Mouse (Mus musculus) neural tube, embryonic 14.5 days (tissue): ENCODE data around the gene Tdrd6. TPM values are rescaled to one million over a fixed set of nuclear protein-coding genes. Genes with fewer than 3 reads are reported as not detected.

ENCODE experiments used
- ATAC-seq: fragments of 200-750 bp; cut with Nextera tagmentation; 2 replicates; pipeline ENCODE4 v1.8.0; 2017; ENCODE audit warnings: low read depth, mild to moderate bottlenecking, moderate TSS enrichment, moderate library complexity
- H3K27ac ChIP-seq: fragments of 300-500 bp; sonication (generic); 2 replicates; pipeline ENCODE4 v1.5.1; 2014; ENCODE audit warnings: low read depth, mild to moderate bottlenecking, control low read depth, low read length, moderate library complexity, mixed read lengths
- H3K27me3 ChIP-seq: fragments of 300-500 bp; sonication (generic); 2 replicates; pipeline ENCODE4 v1.6.1; 2014; ENCODE audit warnings: low read length; ENCODE audit not compliant: control insufficient read depth, insufficient read depth
- H3K36me3 ChIP-seq: fragments of 300-500 bp; sonication (generic); 2 replicates; pipeline ENCODE4 v1.6.1; 2014; ENCODE audit warnings: low read length, mixed read lengths; ENCODE audit not compliant: control insufficient read depth, insufficient read depth
- H3K4me1 ChIP-seq: fragments of 300-500 bp; sonication (generic); 2 replicates; pipeline ENCODE4 v1.6.1; 2014; ENCODE audit warnings: low read length; ENCODE audit not compliant: control insufficient read depth, insufficient read depth
- H3K4me2 ChIP-seq: fragments of 300-500 bp; sonication (generic); 2 replicates; pipeline ENCODE4 v1.6.1; 2014; ENCODE audit warnings: mild to moderate bottlenecking, low read depth, low read length, control low read depth
- H3K4me3 ChIP-seq: fragments of 300-500 bp; sonication (generic); 2 replicates; pipeline ENCODE4 v1.5.1; 2014; ENCODE audit warnings: low read depth, low read length, control low read depth, mixed read lengths
- H3K9ac ChIP-seq: fragments of 300-500 bp; sonication (generic); replicated peaks from 2 replicates; pipeline ENCODE4 v1.6.1; 2014; ENCODE audit warnings: low read depth, mild to moderate bottlenecking, control low read depth, low read length, mixed read lengths
- H3K9me3 ChIP-seq: fragments of 300-500 bp; sonication (generic); 2 replicates; pipeline ENCODE4 v1.6.1; 2016; ENCODE audit warnings: low read length; ENCODE audit not compliant: control insufficient read depth
- WGBS: fragments of 180-500 bp; shearing (Covaris S2); extraction: QIAGEN DNeasy Blood & Tissue Kit; methylation state at CpG from one replicate; pipeline ENCODE4 v1.1.7; 2014; 5-methylcytosine and 5-hydroxymethylcytosine counted together
- polyA plus RNA-seq: library from polyadenylated mRNA; unstranded; fragments of >200 nt; fragmentation: Nextera tagmentation; extraction: Ambion mirVana; gene quantifications from 2 replicates; pipeline ENCODE4 v1.2.1, GENCODE M21; 2014

Tdrd6 gene
- polyA plus RNA-seq = 0.24 and 0.85 TPM in 2 replicates

GRCm38 (mm10) chr17:43629496-43630426 lies at the start of gene Tdrd6:
Gene Tdrd6, minus strand, starts transcription at chr17:43630299.
- H3K27me3 ChIP-seq = peaks cover 15% of the 10 kb centered on the region; the same call in 1 of the 2 replicates
- H3K4me3 ChIP-seq = peak within 1 kb of the TSS; percentile 44
- 4% methylated on average over 82 of the region's 83 CpGs for WGBS
- peak within 1 kb of the TSS; percentile 84 for H3K4me2 ChIP-seq
- ATAC-seq = peak; percentile 74
- H3K9me3 ChIP-seq = no peaks in the 10 kb centered on the region; the same call in 1 of the 2 replicates
- H3K36me3 ChIP-seq = no peaks in the 10 kb centered on the region
- no peak within 1 kb of the TSS for H3K27ac ChIP-seq
- peak within 1 kb of the TSS; percentile 41 for H3K9ac ChIP-seq
- peaks cover 6% of the 10 kb centered on the region; the same call in 1 of the 2 replicates for H3K4me1 ChIP-seq

GRCm38 (mm10) chr17:43677317-43677716 lies 47.2 kb upstream of the Tdrd6 start:
- H3K9me3 ChIP-seq = no peaks in the 10 kb centered on the region
- H3K27ac ChIP-seq = no peak overlapping the region
- H3K4me3 ChIP-seq = no peak overlapping the region
- H3K4me1 ChIP-seq = no peaks in the 10 kb centered on the region
- H3K9ac ChIP-seq = no peak overlapping the region
- ATAC-seq = no peak; the same call in 1 of the 2 replicates
- H3K36me3 ChIP-seq = no peaks in the 10 kb centered on the region
- H3K27me3 ChIP-seq = no peaks in the 10 kb centered on the region
- H3K4me2 ChIP-seq = no peak overlapping the region
- 35% methylated on average over 1 of the region's 1 CpGs for WGBS

- H3K36me3 ChIP-seq = no peaks in the 10 kb centered on the region
These were observed 46.1 kb upstream of the Tdrd6 start for GRCm38 (mm10) chr17:43676241-43676640.

GRCm38 (mm10) chr17:43675228-43675627 lies 45.1 kb upstream of the Tdrd6 start:
- WGBS = 59% methylated on average over 1 of the region's 1 CpGs
- Histone ChIP-seq H3K9ac (no peak overlapping the region), H3K4me3 (no peak overlapping the region), H3K36me3 (no peaks in the 10 kb centered on the region), H3K4me2 (no peak overlapping the region), H3K27me3 (no peaks in the 10 kb centered on the region), H3K9me3 (no peaks in the 10 kb centered on the region), H3K4me1 (no peaks in the 10 kb centered on the region), H3K27ac (no peak overlapping the region)
- no peak for ATAC-seq

More at GRCm38 (mm10) chr17:43676241-43676640, 46.1 kb upstream of the Tdrd6 start:
- no peak for ATAC-seq
- H3K9ac ChIP-seq = no peak overlapping the region
- WGBS = 90% methylated on average over 1 of the region's 1 CpGs
- H3K27me3 ChIP-seq = no peaks in the 10 kb centered on the region
- no peak overlapping the region for H3K27ac ChIP-seq
- H3K4me3 ChIP-seq = no peak overlapping the region
- H3K4me1 ChIP-seq = no peaks in the 10 kb centered on the region
- H3K4me2 ChIP-seq = no peak overlapping the region
- no peaks in the 10 kb centered on the region for H3K9me3 ChIP-seq

- Histone ChIP-seq H3K4me1 (no peaks in the 10 kb centered on the region), H3K9ac (no peak overlapping the region), H3K36me3 (no peaks in the 10 kb centered on the region), H3K27me3 (no peaks in the 10 kb centered on the region), H3K27ac (no peak overlapping the region), H3K4me3 (no peak overlapping the region), H3K9me3 (no peaks in the 10 kb centered on the region), H3K4me2 (no peak overlapping the region)
- no peak for ATAC-seq
- WGBS = 95% methylated on average over 4 of the region's 4 CpGs
These were observed 41.8 kb upstream of the Tdrd6 start for GRCm38 (mm10) chr17:43671907-43672306.

GRCm38 (mm10) chr17:43669145-43669695 lies 39.1 kb upstream of the Tdrd6 start:
- no peak overlapping the region for H3K4me3 ChIP-seq
- no peak for ATAC-seq
- peaks cover 9% of the 10 kb centered on the region; the same call in 1 of the 2 replicates for H3K4me1 ChIP-seq
- H3K27me3 ChIP-seq = no peaks in the 10 kb centered on the region
- H3K36me3 ChIP-seq = no peaks in the 10 kb centered on the region
- 75% methylated on average over 6 of the region's 6 CpGs for WGBS
- H3K9ac ChIP-seq = no peak overlapping the region
- no peaks in the 10 kb centered on the region for H3K9me3 ChIP-seq
- H3K4me2 ChIP-seq = no peak overlapping the region
- H3K27ac ChIP-seq = no peak overlapping the region

- 1% methylated on average over 17 of the region's 17 CpGs for WGBS
- Histone ChIP-seq H3K36me3 (0 out of 2 replicates have a peak, but pooled peaks cover 4% of the 10 kb centered on the region), H3K27ac (peak within 1 kb of the TSS; percentile 55), H3K4me2 (peak within 1 kb of the TSS; percentile 43), H3K27me3 (no peaks in the 10 kb centered on the region), H3K4me3 (peak within 1 kb of the TSS; percentile 87), H3K4me1 (peaks cover 9% of the 10 kb centered on the region; the same call in 1 of the 2 replicates), H3K9ac (peak within 1 kb of the TSS; percentile 95), H3K9me3 (no peaks in the 10 kb centered on the region)
- no peak; the same call in 1 of the 2 replicates for ATAC-seq
These were observed 37.3 kb upstream of the Tdrd6 start, which contains the start of gene Cyp39a1 for GRCm38 (mm10) chr17:43667290-43667843. Gene Cyp39a1, plus strand, starts transcription at chr17:43667425.

GRCm38 (mm10) chr17:43666576-43667289 lies 36.6 kb upstream of the Tdrd6 start, which contains the start of gene Slc25a27:
Gene Slc25a27, minus strand, starts transcription at chr17:43667214.
- Histone ChIP-seq H3K36me3 (0 out of 2 replicates have a peak, but pooled peaks cover 4% of the 10 kb centered on the region), H3K4me3 (peak within 1 kb of the TSS; percentile 87), H3K9ac (peak within 1 kb of the TSS; percentile 95), H3K27ac (peak within 1 kb of the TSS; percentile 55), H3K9me3 (no peaks in the 10 kb centered on the region), H3K4me1 (peaks cover 9% of the 10 kb centered on the region; the same call in 1 of the 2 replicates), H3K4me2 (peak within 1 kb of the TSS; percentile 43), H3K27me3 (no peaks in the 10 kb centered on the region)
- 0% methylated on average over 41 of the region's 41 CpGs for WGBS
- peak; percentile 98 for ATAC-seq
